Mouse (Mus musculus) right cerebral cortex, postnatal 10 days (tissue): ENCODE measurements around the gene Epb41l1.

Experiments
- DNase-seq, 2 experiments: peaks; one replicate each; pipeline ENCODE4 v3.0.0; 2021; ENCODE audit warnings: low spot score in 2 of 2

Epb41l1 gene

DNA sequence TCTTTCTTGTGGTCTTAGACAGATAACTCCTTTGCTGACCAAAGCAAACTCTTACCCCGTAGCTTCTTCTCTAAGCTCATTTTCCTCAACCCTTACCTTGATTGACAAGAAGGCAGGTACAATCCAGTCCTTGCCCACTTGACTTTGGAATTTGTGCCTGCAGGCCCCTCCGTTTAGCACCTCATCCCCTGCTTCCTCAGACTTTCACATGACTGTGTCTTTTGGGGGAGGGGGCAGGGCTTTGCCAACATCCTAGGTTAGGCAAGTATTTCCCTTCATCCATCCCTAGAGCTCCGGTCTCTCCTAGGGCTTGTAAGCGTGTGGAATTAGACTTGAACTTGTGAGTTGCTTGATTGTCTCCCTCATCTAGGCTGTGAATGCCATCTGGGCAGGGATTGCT lies 3.0 kb downstream of the Epb41l1 start:
- DNase-seq: no peak

DNA sequence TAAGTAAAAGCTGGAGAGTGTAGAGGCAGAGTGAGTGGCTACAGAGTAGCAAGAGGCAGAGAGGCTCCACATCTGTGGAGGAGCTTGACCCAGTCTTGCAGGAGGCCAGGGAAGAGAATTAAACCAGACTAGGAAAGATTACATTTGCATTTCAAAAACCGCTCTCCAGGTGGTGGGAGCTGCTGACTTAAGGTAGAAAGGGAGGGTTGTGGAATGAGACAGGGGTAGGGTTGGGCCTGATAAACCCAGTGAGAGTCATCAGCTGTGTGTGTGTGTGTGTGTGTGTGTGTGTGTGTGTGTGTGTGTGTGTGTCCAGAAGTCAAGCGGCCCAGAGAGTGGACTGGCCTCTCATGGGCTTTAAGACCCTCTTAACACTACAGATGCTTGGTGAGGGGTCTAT lies 4.9 kb downstream of the Epb41l1 start:
- no peak for DNase-seq

DNA sequence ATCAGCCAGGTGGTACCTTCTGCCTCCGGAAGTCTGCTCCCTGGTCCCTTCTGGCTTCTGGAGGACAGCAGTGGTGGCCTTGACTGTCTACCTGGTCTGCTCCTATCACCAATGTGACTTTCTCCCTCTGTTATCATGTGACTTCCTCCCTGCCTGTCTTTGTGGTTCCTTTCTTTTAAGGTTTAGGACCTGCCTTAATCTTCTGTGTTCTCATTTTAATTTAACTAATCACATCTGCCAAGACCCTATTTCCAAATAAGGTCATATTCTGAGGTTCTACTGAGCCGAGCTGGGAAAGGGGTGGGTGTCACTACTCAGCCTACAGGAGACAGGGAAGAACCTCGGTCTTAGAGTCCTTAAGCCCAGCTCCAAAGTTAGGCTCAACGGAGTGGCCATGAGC lies 5.4 kb downstream of the Epb41l1 start:
- no peak for DNase-seq

DNA sequence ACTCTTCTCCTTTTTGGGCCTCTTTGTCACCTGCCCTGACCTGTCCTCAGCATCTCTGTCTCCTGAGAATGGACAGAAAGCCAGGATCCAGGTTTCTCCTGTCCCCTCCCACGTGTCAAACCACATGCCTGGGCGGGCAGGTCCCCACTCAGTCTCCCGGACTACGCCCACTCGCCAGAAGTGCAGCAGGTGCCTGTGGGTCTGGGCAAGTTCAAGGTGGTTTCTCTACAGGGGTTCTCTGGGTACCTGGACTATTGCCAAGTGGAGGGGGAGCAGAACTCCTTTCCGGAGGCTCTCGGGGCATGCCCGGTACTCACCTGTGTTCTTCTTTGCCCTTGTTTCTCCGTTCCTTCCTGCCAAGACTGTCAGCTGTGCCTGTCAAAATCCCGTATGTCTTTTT lies 9.1 kb downstream of the Epb41l1 start:
- DNase-seq: no peak

DNA sequence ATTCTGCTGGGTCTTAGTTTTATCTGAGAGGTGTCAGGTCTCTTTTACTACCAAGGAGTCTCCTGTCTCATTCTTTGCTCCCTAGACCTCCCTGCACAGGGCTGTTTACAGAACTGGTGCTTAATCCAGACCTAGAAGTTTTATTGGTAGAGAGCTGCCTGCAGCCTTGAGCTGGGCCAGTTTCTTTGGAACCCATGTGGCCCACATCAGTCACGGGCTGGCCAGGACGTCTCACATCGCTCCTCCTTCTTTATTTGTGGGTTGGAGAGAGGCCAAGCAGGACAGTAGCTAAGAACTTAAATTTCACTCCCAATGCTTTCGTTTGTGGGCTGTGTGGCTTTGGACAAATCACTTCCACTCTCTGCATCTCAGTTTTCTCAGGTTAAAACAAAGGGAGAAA lies 9.6 kb downstream of the Epb41l1 start:
- no peak for DNase-seq

DNA sequence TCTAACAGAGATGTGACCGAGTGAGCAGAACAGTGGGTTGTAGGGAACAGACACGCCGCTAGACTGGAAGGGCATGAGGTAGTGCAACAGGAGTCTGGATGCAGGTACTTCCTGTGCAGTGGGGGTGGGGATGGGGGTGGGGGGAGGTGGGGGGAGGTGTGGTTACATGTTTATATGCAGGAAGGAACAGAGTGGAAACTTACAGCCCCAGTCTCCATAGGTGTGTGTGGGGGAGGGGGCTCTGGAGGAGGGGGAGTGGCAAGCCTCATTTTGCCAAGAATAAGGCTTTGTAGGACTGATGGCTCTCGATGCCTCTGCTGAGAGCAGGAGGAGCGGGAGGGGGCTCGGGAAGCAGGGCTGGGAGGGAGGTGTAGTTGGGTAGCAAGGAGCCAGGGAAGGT lies 10.7 kb downstream of the Epb41l1 start:
- no peak for DNase-seq

DNA sequence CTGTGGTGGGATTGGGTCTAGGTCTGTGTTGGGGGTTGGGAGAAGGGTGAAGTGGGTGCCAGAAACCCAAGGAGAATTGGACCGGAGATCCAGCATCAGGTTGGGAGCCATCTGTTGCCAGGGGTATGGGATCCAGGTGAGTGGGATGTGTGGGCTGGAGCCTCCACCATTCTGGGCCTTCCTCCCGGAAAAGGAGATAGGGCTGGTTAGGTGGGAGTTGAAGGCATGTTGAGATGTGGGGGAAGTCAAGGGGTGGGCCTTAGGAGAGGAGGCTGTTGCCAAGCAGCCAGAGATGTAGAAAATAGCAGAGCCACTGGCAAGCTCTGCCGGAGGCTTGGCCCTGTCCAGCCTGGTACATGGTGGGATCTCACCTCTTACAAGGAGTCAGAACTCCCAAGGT lies 11.4 kb downstream of the Epb41l1 start:
- DNase-seq: peak in 1 of 2 experiments; percentile 53

DNA sequence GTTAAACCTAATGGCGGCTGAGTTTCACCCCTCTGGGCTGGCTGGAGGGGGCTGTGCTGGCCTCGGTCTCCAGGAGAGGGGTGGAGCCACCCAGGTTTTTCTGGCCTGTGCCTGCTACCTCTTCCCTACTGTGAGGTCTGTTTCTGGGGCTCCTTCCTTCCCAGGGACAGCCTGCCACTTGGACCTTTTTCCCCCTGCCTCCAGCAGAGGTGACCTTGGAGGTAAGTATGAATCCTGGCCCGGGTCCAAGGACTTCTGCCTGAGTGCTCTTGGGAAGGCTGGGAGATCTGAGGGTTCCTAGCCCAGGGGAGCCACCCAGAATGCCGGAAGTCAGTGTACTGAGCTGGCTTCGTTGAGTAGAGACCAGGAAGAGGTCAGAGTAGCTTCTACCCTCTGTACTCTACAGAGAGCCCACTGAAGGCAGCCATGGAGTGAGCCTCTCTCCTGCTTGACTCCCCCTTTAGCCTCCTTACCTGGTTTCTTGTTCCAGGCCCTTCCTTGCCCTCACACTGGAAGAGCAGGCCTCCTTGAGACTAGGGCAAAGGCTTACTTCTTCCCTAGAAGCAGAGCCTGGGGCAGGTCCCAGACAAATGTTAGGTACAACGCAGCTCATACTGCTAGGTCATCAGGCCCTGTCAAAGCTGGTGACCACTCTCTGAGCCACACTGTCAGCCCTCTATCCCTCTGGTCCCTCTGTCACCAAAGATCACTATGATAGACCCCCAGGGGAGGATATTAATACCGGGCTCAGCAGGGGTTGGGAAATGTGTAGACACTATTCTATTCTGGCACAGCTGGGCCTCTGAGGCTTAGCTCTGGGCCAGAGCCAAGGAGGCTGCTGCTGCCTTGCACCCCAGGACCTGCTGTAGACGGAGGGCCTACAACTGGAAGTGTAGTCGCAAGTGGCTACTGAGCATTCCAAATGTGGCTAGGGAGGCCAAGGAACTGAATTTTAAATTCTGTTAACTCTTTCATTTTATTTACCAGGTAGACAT lies 12.5 kb downstream of the Epb41l1 start:
- no peak for DNase-seq

DNA sequence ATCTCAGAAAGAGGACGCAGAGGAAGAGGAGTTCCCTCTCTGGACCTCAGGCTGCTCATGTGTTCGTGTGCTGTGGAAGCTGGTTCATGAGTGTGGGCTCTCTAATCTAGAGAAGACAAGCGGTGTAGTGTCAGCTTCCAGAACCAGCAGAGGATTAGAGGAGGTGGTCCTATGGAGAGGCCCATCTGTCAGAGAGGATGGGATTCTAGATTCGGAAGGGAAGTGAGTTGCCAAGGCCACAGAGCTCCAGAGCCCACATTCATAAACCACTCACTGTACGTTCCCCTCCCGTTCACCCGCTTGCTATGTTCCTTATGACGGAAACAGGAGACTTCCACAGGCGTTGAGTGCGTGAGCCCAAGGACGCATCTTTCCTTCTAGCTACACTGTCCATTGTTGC lies 16.9 kb downstream of the Epb41l1 start:
- DNase-seq: no peak

DNA sequence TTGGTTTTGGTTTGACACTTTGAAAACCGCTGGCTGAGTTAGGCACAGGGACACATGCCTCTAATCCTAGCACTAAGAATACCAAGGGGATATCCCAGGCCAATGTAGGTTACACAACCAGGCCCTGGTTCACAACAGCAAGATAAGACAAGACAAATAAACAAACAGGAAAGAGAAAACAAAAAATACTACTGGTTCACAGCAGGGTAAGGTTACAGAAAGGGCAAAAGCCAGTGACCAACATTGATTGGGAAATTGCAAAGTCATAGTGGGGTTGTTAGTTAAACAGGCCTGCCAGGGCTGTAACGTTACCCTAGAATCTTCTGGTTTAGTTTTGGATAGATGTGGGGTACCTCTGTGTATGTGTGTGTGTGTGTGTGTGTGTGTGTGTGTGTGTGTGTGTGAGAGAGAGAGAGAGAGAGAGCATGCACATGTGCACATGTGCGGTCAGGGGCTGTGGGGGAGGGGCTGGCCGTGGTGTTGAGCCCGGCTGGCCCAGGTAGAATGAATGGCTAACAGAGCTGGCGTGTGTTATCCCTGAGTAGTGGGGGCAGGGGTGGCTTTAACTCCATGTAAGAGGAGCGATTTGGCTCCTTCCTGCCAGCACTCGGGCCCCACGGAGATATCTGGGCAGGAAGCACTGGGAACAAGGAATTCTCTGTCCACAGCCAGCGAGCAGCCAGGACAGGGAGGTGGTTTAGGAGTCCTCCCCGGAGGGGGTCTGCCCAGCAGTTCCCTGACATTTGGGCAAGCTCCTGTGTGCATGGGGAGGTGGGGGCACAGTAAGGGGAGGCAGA lies 19.2 kb downstream of the Epb41l1 start:
- DNase-seq: peak in 1 of 2 experiments; percentile 45

DNA sequence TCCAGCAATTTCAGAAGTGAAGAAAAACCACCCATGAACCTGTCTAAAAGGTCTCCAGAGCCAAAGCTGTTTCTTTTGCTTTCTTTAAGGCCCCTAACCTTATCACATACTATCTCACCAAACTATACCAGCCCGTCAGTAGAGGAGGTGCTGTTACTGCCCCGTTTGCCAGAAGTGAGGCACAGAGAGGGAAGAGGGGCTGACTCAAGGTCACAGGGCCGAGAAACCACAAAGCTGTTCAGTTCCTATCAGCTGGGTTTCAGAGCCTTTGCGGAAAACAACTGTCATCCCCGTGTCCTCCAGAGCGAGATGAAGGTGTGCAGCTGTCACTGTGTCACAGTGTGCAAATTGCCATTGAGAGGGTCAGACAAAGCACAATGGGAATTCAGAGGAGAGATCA lies 21.2 kb downstream of the Epb41l1 start:
- DNase-seq: no peak

DNA sequence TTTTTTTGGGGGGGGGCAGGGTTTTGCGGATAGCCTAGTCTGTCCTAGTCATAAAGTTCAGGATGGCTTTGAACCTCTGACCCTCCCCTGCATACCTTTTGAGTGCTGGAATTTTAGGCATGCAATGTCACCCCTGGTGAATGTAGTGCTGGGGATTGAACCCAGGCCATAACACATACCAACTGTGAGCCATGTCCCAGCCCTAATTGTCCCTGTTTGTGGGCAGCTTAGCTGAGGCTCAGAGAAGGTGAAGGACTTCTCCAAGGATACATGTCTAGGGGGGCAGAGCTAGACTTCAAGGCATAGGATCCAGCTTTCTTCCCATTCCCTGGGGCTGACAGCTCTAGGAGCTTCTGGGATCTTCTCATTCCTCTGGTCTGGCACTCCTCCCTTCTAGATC lies 22.6 kb downstream of the Epb41l1 start:
- no peak for DNase-seq

DNA sequence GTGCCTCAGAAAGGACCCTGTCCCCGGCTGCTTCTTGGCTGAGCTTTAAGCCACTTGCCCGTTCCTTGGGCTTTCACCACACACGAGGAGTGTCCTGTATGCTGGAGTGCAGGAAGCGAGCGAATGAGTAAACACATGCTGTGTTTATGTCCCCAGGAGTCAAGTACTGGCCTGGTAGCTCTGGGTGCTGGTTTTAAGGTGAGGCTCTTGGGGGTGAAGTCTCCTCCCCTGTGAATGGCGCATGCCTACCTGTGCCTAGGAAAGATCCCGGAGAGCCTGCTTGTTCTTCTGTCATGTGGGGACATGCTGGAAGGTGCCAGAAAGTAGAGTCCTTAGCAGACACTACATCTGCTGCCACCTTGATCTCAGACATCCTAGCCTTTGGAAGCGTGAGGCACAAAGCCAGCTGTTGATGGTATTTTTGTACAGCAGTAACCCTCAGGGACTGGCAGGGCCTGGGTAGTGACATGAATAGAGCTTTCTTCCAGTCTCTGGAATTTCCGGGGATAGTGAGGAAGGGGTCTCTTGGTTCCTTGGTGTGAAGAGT lies 25.9 kb downstream of the Epb41l1 start:
- DNase-seq: no peak

DNA sequence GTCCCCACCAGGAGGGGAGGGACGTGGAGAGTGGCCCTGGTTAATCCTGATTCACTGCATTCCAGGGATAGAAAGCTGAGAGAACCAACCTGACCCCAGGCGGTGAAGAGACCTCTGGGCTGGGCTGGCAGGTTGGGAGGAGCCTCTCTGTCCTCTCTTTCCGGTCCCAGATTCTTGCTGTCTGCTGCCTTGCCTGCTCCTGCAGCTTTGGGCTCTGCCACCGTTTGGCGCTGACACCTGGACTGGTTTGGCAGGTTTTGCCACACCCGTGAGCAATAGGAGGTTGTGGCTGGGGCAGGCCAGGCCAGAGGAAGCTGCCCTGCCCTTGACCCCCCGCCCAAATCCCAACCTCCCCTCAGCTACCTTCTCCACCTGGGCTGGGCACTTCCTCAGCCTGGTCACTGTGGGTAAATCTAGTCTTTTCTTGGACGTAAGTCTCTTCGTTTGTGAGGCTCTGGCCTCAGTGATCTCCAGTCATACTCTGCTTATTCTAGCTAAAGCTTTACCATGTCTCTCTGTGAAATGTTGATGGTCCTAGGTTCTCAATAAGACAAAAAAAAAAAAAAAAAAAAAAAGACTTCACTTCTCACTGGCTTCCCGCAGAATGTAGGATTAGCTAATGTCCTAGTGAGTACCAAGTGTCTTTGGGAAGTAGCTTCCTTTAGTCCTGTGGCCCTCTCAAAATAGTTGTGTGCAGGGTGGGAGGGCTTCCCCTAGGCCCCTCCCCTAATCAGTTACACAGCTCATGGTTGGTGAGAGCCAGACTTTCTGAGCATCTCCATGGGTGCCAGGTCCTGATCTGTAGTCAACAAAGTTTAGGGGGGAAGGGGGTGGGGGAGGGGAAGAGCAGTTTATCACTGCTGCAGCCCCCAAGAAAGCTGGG lies 26.9 kb downstream of the Epb41l1 start:
- no peak for DNase-seq

DNA sequence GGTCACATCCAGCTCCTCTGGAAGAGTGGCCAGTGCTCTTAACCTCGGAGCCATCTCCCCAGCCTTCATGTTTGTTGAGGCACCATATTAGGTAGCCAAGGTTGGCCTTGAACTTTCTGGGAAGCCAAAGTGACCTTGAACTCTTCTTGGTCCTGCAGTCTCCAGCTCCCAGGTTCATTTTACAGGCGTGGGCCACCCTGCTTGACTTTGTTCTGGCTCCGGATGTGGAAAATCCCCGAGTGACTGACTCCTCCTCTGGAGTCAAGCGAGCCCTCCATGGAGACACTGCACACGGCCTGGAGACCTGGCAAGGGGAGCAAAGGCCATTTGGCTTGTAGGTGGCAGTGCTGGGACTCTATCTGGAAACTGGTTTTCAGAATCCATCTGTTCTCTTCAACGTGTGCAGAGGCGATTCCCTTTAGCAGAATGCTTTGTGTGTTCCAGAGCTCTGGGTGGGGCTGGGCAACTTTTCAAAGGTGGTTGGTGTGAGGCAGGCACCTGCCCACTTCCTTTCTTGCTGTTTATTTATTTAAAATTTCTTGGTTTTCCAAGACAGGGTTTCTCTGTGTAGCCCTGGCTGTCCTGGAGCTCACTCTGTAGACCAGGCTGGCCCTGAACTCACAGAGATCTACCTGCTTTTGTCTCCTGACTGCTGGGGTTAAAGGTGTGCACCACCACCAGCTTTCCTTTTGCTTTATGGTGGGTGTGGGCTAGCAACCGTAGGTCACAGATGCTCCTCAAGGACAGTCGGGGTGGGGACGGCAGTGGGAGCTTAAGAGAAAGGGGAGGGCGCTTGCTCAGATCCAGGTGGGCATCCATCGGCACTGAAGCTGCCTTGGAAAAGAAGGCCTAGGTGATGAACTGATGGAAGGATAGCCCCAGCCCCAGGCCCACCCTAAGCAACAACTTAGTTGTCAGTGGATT lies 30.8 kb downstream of the Epb41l1 start:
- no peak for DNase-seq

DNA sequence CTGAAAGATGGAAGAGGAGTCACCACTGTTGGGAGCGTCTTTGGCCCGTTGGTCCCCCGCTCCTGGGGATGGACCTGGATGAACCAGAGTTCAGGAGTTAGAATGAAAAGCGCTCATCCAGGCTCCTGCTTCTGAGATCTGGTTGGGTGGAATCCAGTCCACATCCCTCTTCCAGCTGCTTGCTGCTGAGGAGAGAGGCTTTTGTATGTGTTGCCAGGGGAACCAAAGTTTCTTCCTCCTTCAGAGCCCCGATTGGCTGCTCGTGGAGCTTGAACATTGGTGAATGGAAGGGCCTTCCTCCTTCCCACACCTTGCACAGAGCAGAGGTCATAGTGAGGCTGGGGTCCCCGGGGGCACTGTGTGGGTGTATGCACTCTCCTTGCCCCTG lies 31.4 kb downstream of the Epb41l1 start:
- DNase-seq: peak; percentile 57 to 62

DNA sequence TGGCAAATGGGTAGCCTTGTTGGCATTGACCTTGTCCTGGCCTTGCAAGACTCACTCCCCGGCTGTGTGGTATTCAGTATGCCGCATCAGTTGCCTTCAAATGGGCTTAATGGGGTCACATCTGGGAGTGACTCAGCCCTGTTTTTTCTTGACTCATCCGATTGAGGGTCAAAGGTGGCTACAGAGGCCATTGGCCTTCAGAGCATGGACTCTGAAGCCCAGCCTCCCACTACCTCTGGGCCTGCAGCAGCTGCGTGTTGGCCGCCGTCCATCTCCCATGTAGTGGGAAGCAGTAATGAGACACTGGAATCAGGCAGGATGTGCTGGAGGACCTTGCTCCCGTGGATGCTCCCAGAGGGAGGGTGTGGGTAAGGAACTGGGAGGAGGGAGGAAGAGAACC lies 33.1 kb downstream of the Epb41l1 start:
- DNase-seq: no peak

DNA sequence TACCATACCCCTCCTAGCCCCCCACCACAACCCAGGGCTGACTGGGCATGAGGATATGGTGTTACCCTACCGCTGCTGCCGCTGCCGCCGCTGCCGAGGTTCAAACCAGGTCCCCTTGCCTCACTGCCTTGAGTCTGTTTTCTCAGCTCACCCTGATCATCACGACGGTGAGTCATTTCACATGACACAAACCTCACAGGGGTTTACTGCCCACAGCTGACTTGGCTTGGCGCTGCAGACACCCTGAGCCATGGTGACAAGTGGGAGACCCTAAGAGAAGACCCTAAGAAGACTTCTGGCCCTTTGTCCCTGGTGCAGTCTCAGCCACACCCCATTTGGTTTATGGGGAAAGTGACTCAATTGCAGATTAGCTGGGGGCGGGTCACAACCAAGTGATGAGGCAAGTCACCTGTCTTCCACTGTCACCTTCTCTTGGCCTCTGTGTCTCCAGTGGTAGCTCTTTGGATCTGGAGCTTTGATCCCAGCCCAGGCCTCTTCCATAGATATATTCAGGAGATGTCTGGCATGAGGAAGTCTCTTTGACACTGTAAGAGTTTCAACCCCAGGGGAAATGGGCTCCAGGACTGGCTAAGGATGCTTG lies 34.9 kb downstream of the Epb41l1 start:
- no peak for DNase-seq

DNA sequence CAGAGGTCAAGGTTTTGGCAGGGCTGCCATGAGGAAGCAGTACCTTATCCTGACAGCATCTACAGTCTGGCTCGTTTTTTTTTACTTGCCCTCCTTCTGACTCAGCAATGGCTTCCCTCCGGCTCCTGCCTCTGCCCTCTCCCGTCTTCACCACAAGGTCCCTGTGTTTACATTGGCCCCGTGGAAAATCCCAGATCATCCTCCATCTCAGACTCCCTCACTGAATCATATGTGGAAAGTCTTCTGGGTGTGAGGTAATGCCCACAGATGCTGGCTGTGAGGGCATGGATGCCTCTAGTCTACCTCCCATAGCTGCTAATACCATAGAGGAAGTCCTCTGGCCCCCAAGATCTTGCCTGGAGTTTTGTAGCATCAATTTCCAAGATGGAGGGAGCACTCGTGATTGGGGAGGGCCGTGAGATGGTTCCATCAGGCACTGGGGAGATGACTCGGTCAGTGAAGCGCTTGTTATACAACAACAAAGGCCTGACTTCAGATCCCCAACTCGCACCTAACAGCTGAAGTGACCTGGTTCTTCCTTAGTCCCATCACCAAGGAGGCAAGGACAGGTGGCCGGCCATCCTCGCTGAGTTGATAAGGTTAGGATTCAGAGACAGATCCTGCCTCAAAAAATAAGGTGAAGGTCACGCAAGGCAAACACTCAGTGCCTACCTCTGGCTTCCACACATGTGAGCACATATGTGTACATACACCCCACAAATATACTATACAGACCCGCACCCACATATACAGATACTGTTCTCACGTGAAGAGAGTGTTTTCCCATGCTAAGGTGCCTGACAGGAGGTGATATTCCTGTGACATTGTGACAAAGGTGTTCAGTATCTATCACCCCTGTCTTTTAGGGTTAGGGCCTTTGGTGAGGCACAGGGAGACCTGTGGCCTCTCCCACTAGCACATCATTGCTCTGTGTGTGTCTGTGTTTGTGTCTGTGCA lies 36.0 kb downstream of the Epb41l1 start:
- no peak for DNase-seq
